35 mouse cellular contexts compared by ENCODE assay signal in the genomic region with DNA sequence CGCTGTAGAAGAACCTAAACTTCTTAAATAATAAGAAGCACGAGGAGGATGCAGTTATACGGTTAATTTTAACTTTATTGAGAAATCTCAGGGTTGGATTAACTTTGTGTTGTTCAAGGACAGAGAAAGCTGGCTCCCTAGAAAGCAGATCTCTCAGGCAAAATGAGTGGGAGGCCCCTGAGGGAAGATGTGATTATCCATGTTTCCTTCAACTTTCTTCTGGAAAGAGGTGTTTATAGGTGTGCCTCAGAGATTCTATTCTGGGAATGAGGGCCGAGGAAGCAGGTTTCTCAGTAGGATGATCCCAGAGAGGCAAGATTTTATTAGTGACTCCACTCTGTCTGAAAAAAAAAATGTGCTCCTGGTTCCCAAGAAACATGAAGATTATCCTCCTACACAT.
"Had no signal": no experiment of that assay in that cellular context is flagged by ENCODE, and none has a peak within 500 bp of the region (broad histone marks: within the 10 kb centered on the region; RNA-seq: fewer than 3 reads in every experiment).

No protein-coding gene starts in this region.

- H3K36me3 ChIP-seq: heart, embryonic 10.5 days; heart, embryonic 12.5 days; heart, embryonic 13.5 days; heart, embryonic 15.5 days; hindbrain, embryonic 10.5 days; hindbrain, embryonic 12.5 days; hindbrain, embryonic 13.5 days; hindbrain, embryonic 15.5 days; intestine, embryonic 15.5 days; kidney, embryonic 15.5 days had no signal

- H3K9me3 ChIP-seq: heart, embryonic 10.5 days; heart, embryonic 12.5 days; heart, embryonic 13.5 days; heart, embryonic 15.5 days; hindbrain, embryonic 10.5 days; hindbrain, embryonic 12.5 days; hindbrain, embryonic 13.5 days; hindbrain, embryonic 15.5 days; intestine, embryonic 15.5 days; kidney, embryonic 15.5 days had no signal

- H3K4me1 ChIP-seq: heart, embryonic 10.5 days; heart, embryonic 12.5 days; heart, embryonic 15.5 days; hindbrain, embryonic 10.5 days; hindbrain, embryonic 12.5 days; hindbrain, embryonic 13.5 days; intestine, embryonic 15.5 days had no signal

- H3K4me2 ChIP-seq: heart, embryonic 11.5 days; heart, embryonic 12.5 days; heart, embryonic 13.5 days; heart, embryonic 15.5 days; hindbrain, embryonic 12.5 days; hindbrain, embryonic 13.5 days; hindbrain, embryonic 14.5 days; hindbrain, embryonic 15.5 days; intestine, embryonic 15.5 days; kidney, embryonic 15.5 days had no signal

- DNase-seq: heart, postnatal 10 days; heart, postnatal 14 days; heart, postnatal 36 days; heart, postnatal 4 days; kidney, adult 11 months; kidney, adult 18-20 months; kidney, adult 2 months; kidney, adult 8-10 months; kidney, adult 9 months; kidney, postnatal 10 days; kidney, postnatal 14 days; kidney, postnatal 25 days; kidney, postnatal 36 days; kidney, postnatal 4 days; layer of hippocampus, adult 9-11 months; layer of hippocampus, postnatal 36 days had no signal

- H3K27ac ChIP-seq: heart, embryonic 10.5 days; heart, embryonic 13.5 days; heart, embryonic 15.5 days; hindbrain, embryonic 10.5 days; hindbrain, embryonic 12.5 days; hindbrain, embryonic 13.5 days; hindbrain, embryonic 14.5 days; hindbrain, embryonic 15.5 days; hindbrain, postnatal 0 days; intestine, embryonic 15.5 days; kidney, embryonic 15.5 days; kidney, postnatal 0 days; left cerebral cortex, adult 2 months had no signal

- H3K4me3 ChIP-seq: heart, embryonic 10.5 days; heart, embryonic 12.5 days; heart, embryonic 13.5 days; heart, embryonic 15.5 days; hindbrain, embryonic 10.5 days; hindbrain, embryonic 12.5 days; hindbrain, embryonic 13.5 days; hindbrain, embryonic 15.5 days; intestine, embryonic 15.5 days; kidney, embryonic 15.5 days; left cerebral cortex, adult 2 months had no signal

- ATAC-seq: hindbrain, embryonic 16.5 days; hindbrain, postnatal 0 days; inflammation-experienced regulatory T-cells, adult 6 months; intestine, embryonic 15.5 days; intestine, embryonic 16.5 days; intestine, postnatal 0 days had no signal

- H3K9ac ChIP-seq: heart, embryonic 12.5 days; heart, embryonic 13.5 days; heart, embryonic 15.5 days; hindbrain, embryonic 12.5 days; hindbrain, embryonic 13.5 days; hindbrain, embryonic 14.5 days; hindbrain, embryonic 15.5 days; intestine, embryonic 15.5 days; kidney, embryonic 15.5 days had no signal

- H3K27me3 ChIP-seq: heart, embryonic 12.5 days; heart, embryonic 13.5 days; heart, embryonic 15.5 days; hindbrain, embryonic 12.5 days; hindbrain, embryonic 13.5 days; hindbrain, embryonic 15.5 days; intestine, embryonic 15.5 days; kidney, embryonic 15.5 days had no signal
